ENCODE assay signal across 9 mouse cellular contexts in the genomic region with DNA sequence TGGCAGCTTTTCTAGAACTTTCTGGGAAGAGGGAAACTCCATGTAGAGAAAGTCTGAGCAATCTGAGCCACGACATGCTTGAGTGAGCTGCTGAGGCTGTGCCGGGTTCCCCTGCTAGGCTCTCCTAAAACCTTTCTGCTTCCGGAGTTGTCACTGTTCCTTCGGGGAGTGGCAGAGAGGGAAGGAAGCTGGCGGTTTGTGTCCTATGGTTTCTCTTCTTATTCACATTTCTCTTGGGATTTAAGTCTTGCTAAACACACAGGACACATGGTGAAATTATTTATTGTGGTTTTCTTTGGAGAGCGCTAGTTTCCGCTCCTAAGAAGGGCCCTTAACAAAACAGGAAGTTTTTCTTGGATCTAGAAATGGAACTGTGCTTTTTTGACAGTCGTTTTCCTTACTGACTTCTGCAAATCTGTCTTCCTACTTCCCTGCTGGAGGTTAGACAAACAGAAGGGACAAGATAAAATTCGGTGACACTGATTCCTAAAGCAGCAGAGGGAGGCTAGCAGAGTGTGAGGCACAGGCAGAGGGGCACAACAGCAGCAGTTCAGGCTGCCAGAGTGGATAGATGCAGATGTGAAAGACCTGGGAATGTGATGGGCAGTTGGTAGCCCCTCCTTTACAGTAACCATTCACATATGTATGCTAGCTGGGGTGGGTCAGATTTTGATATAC. TPM values are rescaled to one million over a fixed set of nuclear protein-coding genes. Genes with fewer than 3 reads are reported as not detected.
DNase-seq lines count a peak whose midpoint lies in the region; ATAC-seq and TF ChIP-seq lines count a peak whose summit lies in the region.
"Had no signal": no experiment of that assay in that cellular context is flagged by ENCODE, and none has a peak within 500 bp of the region (broad histone marks: within the 10 kb centered on the region; RNA-seq: fewer than 3 reads in every experiment).

No protein-coding gene starts in this region.

- no peaks in the 10 kb centered on the region for H3K9me3 ChIP-seq in heart, embryonic 10.5 days
- H3K9me3 ChIP-seq in ES-Bruce4 (replicated peaks; ENCODE audit: control insufficient read depth, insufficient read depth, low read length, poor library complexity, severe bottlenecking): peaks cover 2% of the 10 kb centered on the region
- H3K9me3 ChIP-seq in heart, embryonic 15.5 days (replicated peaks): no peaks in the 10 kb centered on the region
- H3K9me3 ChIP-seq: limb, embryonic 12.5 days had no signal

- TF ChIP-seq EP300 in ES-Bruce4 (IDR thresholded peaks at IDR 0.05; ENCODE audit: insufficient read depth, low read depth, low read length): no peak

- no peak for TF ChIP-seq POLR2A in ES-Bruce4 (IDR thresholded peaks at IDR 0.05; ENCODE audit: insufficient read depth, low read length)

- peak overlapping the region; percentile 43; the same call in 1 of the 2 replicates for H3K9ac ChIP-seq in ES-Bruce4 (ENCODE audit: low read depth, poor library complexity, severe bottlenecking)
- H3K9ac ChIP-seq in heart, embryonic 15.5 days: no peak overlapping the region
- H3K9ac ChIP-seq: limb, embryonic 12.5 days had no signal

- 46% methylated on average over 9 of the region's 9 CpGs for WGBS in heart, embryonic 10.5 days
- 44% methylated on average over 9 of the region's 9 CpGs for WGBS in heart, embryonic 15.5 days

- peaks cover 24% of the 10 kb centered on the region; the same call in 1 of the 2 replicates for H3K36me3 ChIP-seq in heart, embryonic 10.5 days
- no peaks in the 10 kb centered on the region; the same call in 1 of the 2 replicates for H3K36me3 ChIP-seq in ES-Bruce4 (ENCODE audit: control insufficient read depth, insufficient read depth, low read length, poor library complexity, severe bottlenecking)
- 0 out of 2 replicates have a peak, but pooled peaks cover 6% of the 10 kb centered on the region for H3K36me3 ChIP-seq in heart, embryonic 15.5 days

- no peaks in the 10 kb centered on the region for H3K27me3 ChIP-seq in heart, embryonic 10.5 days (ENCODE audit: insufficient read depth, poor library complexity, severe bottlenecking)
- H3K27me3 ChIP-seq in ES-Bruce4 (ENCODE audit: control insufficient read depth, insufficient read depth, low read length, poor library complexity, severe bottlenecking): no peaks in the 10 kb centered on the region
- no peaks in the 10 kb centered on the region for H3K27me3 ChIP-seq in heart, embryonic 15.5 days
- H3K27me3 ChIP-seq: limb, embryonic 12.5 days had no signal

- ATAC-seq in heart, embryonic 15.5 days (replicated peaks; ENCODE audit: insufficient number of reproducible peaks, insufficient read depth, low FRiP score, low read depth): peak; percentile 56

- no peak overlapping the region for H3K4me2 ChIP-seq in heart, embryonic 15.5 days
- H3K4me2 ChIP-seq: limb, embryonic 12.5 days had no signal

- TF ChIP-seq CTCF in ES-Bruce4 (IDR thresholded peaks at IDR 0.05; ENCODE audit: low read depth, low read length): no peak

- DNase-seq in heart, adult 11 months: peak; percentile 98
- no peak for DNase-seq in heart, embryonic 10.5 days (ENCODE audit: low spot score)
- peak; percentile 54 to 68 for DNase-seq in kidney, postnatal 4 days
- no peak for DNase-seq in Muller cell, postnatal 12 days (ENCODE audit: inconsistent ontology term)
- no peak for DNase-seq in cerebellum, adult 11-12 months
- no peak for DNase-seq in spleen, adult 12 weeks (ENCODE audit: low spot score)

- no peak overlapping the region for H3K27ac ChIP-seq in heart, embryonic 10.5 days
- H3K27ac ChIP-seq in ES-Bruce4 (ENCODE audit: insufficient read depth, low read length): no peak overlapping the region; the same call in none of the 2 replicates
- H3K27ac ChIP-seq in heart, embryonic 15.5 days: peak overlapping the region; percentile 78
- H3K27ac ChIP-seq: limb, embryonic 12.5 days had no signal

- no peak overlapping the region for H3K4me3 ChIP-seq in heart, embryonic 10.5 days
- no peak overlapping the region for H3K4me3 ChIP-seq in ES-Bruce4 (ENCODE audit: low read depth, low read length)
- no peak overlapping the region for H3K4me3 ChIP-seq in heart, embryonic 15.5 days
- H3K4me3 ChIP-seq: limb, embryonic 12.5 days had no signal

- H3K4me1 ChIP-seq in heart, embryonic 10.5 days: peaks cover 54% of the 10 kb centered on the region
- H3K4me1 ChIP-seq in ES-Bruce4 (ENCODE audit: control insufficient read depth, insufficient read depth, low read length): peaks cover 10% of the 10 kb centered on the region
- H3K4me1 ChIP-seq in heart, embryonic 15.5 days (replicated peaks): peaks cover 63% of the 10 kb centered on the region

RNA-seq across cellular contexts. Expression of a gene that starts 24.1 kb away (rescaled TPM):
- 63.2 and 69.0 TPM in 2 replicates for polyA plus RNA-seq in heart, embryonic 10.5 days (2016; fragmentation: Nextera tagmentation; extraction: Ambion mirVana)
- polyA plus RNA-seq in ES-Bruce4 (2011; ENCODE audit: insufficient read depth, insufficient read length, low read depth, missing spikeins): 36.5 and 40.3 TPM in 2 replicates
- polyA plus RNA-seq in heart, embryonic 15.5 days (2015; fragmentation: Nextera tagmentation; extraction: Ambion mirVana): 62.5 and 71.8 TPM in 2 replicates

Comparison
In these comparisons a context has a peak if more than half of its experiments do, and no peak if none do; other contexts are left out.
1. DNase-seq: peak in heart, adult 11 months (single experiment) and kidney, postnatal 4 days (2 of 2); none in heart, embryonic 10.5 days (single experiment), Muller cell, postnatal 12 days (single experiment), cerebellum, adult 11-12 months (single experiment) and spleen, adult 12 weeks (single experiment).